14 mouse cellular contexts compared by ENCODE assay signal in genomic region chr14:48124011-48124410, GRCm38 (mm10). TPM values are rescaled to one million over a fixed set of nuclear protein-coding genes. Genes with fewer than 3 reads are reported as not detected.
A peak's percentile ranks its signal among the peaks of the same experiment; 100 is the strongest.
DNase-seq lines count a peak whose midpoint lies in the region; ATAC-seq lines count a peak whose summit lies in the region.
"Had no signal": no experiment of that assay in that cellular context is flagged by ENCODE, and none has a peak within 500 bp of the region (broad histone marks: within the 10 kb centered on the region; RNA-seq: fewer than 3 reads in every experiment).

No protein-coding gene starts in this region.

- no peak overlapping the region for H3K4me3 ChIP-seq in forebrain, embryonic 14.5 days (ENCODE audit: low read depth, low read length)
- no peak overlapping the region for H3K4me3 ChIP-seq in forebrain, embryonic 11.5 days (ENCODE audit: low read depth, low read length)
- H3K4me3 ChIP-seq in lung, embryonic 15.5 days = no peak overlapping the region
- no peak overlapping the region for H3K4me3 ChIP-seq in neural tube, embryonic 13.5 days

- H3K4me1 ChIP-seq in forebrain, embryonic 14.5 days (ENCODE audit: control insufficient read depth, insufficient read depth, low read length) = peaks cover 24% of the 10 kb centered on the region
- peaks cover 24% of the 10 kb centered on the region for H3K4me1 ChIP-seq in forebrain, embryonic 11.5 days (replicated peaks; ENCODE audit: control insufficient read depth, insufficient read depth, low read length)
- peaks cover 48% of the 10 kb centered on the region for H3K4me1 ChIP-seq in lung, embryonic 15.5 days
- H3K4me1 ChIP-seq in neural tube, embryonic 13.5 days (replicated peaks) = peaks cover 75% of the 10 kb centered on the region

- H3K9me3 ChIP-seq in forebrain, embryonic 14.5 days (replicated peaks; ENCODE audit: control insufficient read depth, low read length) = no peaks in the 10 kb centered on the region
- no peaks in the 10 kb centered on the region for H3K9me3 ChIP-seq in forebrain, embryonic 11.5 days (ENCODE audit: control insufficient read depth, low read length)
- H3K9me3 ChIP-seq in lung, embryonic 15.5 days = no peaks in the 10 kb centered on the region
- H3K9me3 ChIP-seq in neural tube, embryonic 13.5 days = no peaks in the 10 kb centered on the region

- no peak overlapping the region for H3K27ac ChIP-seq in forebrain, embryonic 14.5 days (ENCODE audit: low read depth, low read length)
- no peak overlapping the region for H3K27ac ChIP-seq in forebrain, embryonic 11.5 days (ENCODE audit: low read depth, low read length)
- H3K27ac ChIP-seq in lung, embryonic 15.5 days = no peak overlapping the region
- H3K27ac ChIP-seq in neural tube, embryonic 13.5 days (replicated peaks) = no peak overlapping the region
- H3K27ac ChIP-seq: liver, embryonic 14.5 days had no signal

- ATAC-seq in forebrain, embryonic 14.5 days = no peak
- ATAC-seq in forebrain, embryonic 11.5 days (replicated peaks; ENCODE audit: low FRiP score) = no peak
- ATAC-seq in lung, embryonic 15.5 days (ENCODE audit: borderline replicate concordance, extremely low read depth, low FRiP score, low TSS enrichment) = no peak
- no peak for ATAC-seq in neural tube, embryonic 13.5 days (ENCODE audit: low read depth)

- no peak overlapping the region for H3K9ac ChIP-seq in forebrain, embryonic 14.5 days (ENCODE audit: low read length)
- no peak overlapping the region for H3K9ac ChIP-seq in forebrain, embryonic 11.5 days (ENCODE audit: low read length)
- no peak overlapping the region for H3K9ac ChIP-seq in lung, embryonic 15.5 days
- no peak overlapping the region for H3K9ac ChIP-seq in neural tube, embryonic 13.5 days
- H3K9ac ChIP-seq: liver, embryonic 14.5 days had no signal

- WGBS in forebrain, embryonic 14.5 days = 53% methylated on average over 5 of the region's 5 CpGs
- WGBS in forebrain, embryonic 11.5 days = 52% methylated on average over 5 of the region's 5 CpGs
- 63% methylated on average over 5 of the region's 5 CpGs for WGBS in lung, embryonic 15.5 days
- WGBS in neural tube, embryonic 13.5 days = 50% methylated on average over 5 of the region's 5 CpGs

- H3K27me3 ChIP-seq in forebrain, embryonic 14.5 days (replicated peaks; ENCODE audit: control insufficient read depth, insufficient read depth, low read length) = no peaks in the 10 kb centered on the region; the same call in 1 of the 2 replicates
- H3K27me3 ChIP-seq in forebrain, embryonic 11.5 days (ENCODE audit: control insufficient read depth, insufficient read depth, low read length) = no peaks in the 10 kb centered on the region; the same call in 1 of the 2 replicates
- H3K27me3 ChIP-seq in lung, embryonic 15.5 days = no peaks in the 10 kb centered on the region
- no peaks in the 10 kb centered on the region for H3K27me3 ChIP-seq in neural tube, embryonic 13.5 days

- no peaks in the 10 kb centered on the region for H3K36me3 ChIP-seq in forebrain, embryonic 14.5 days (ENCODE audit: control insufficient read depth, insufficient read depth, low read length)
- no peaks in the 10 kb centered on the region for H3K36me3 ChIP-seq in forebrain, embryonic 11.5 days (ENCODE audit: control insufficient read depth, insufficient read depth, low read length)
- H3K36me3 ChIP-seq in lung, embryonic 15.5 days = no peaks in the 10 kb centered on the region
- H3K36me3 ChIP-seq in neural tube, embryonic 13.5 days = no peaks in the 10 kb centered on the region

- DNase-seq in forebrain, embryonic 14.5 days (ENCODE audit: low spot score) = no peak
- no peak for DNase-seq in forebrain, embryonic 11.5 days (ENCODE audit: low spot score)
- no peak for DNase-seq in lung, postnatal 36 days
- DNase-seq in neural tube, embryonic 10.5 days (ENCODE audit: extremely low spot score, low spot score) = no peak
- DNase-seq in ovary, adult 18-20 months (ENCODE audit: low spot score) = no peak
- DNase-seq: adrenal gland, postnatal 36 days; embryo, embryonic 11 days; gastrocnemius, postnatal 25 days; kidney, adult 11 months; lung, postnatal 10 days; thymus, postnatal 14 days had no signal

- H3K4me2 ChIP-seq in forebrain, embryonic 14.5 days (ENCODE audit: low read length) = peak overlapping the region; percentile 64; the same call in 1 of the 2 replicates
- no peak overlapping the region for H3K4me2 ChIP-seq in forebrain, embryonic 11.5 days (ENCODE audit: low read depth, low read length, severe bottlenecking)
- H3K4me2 ChIP-seq in lung, embryonic 15.5 days = peak overlapping the region; percentile 92; the same call in 1 of the 2 replicates
- peak overlapping the region; percentile 91; the same call in 1 of the 2 replicates for H3K4me2 ChIP-seq in neural tube, embryonic 13.5 days

RNA-seq across cellular contexts. Expression of gene Peli2, which starts 3.4 kb away (rescaled TPM):
- polyA plus RNA-seq in forebrain, embryonic 14.5 days (2014; fragmentation: Nextera tagmentation; extraction: Ambion mirVana) = 5.1 and 7.5 TPM in 2 replicates
- 8.6 and 8.8 TPM in 2 replicates for polyA plus RNA-seq in forebrain, embryonic 11.5 days (2014; fragmentation: Nextera tagmentation; extraction: Ambion mirVana)
- polyA plus RNA-seq in lung, embryonic 15.5 days (2015; fragmentation: Nextera tagmentation; extraction: Ambion mirVana) = 14.8 and 15.1 TPM in 2 replicates
- 10.8 and 12.8 TPM in 2 replicates for polyA plus RNA-seq in neural tube, embryonic 13.5 days (2015; fragmentation: Nextera tagmentation; extraction: Ambion mirVana)
